Mouse (Mus musculus) heart, embryonic 12.5 days (tissue): ENCODE measurements around the gene Hyal3. TPM values are rescaled to one million over a fixed set of nuclear protein-coding genes. Genes with fewer than 3 reads are reported as not detected.

Experiments
- ATAC-seq: fragments of 200-750 bp; cut with Nextera tagmentation; 2 replicates; pipeline ENCODE4 v1.8.0; 2017; ENCODE audit warnings: moderate TSS enrichment, moderate library complexity; ENCODE audit not compliant: insufficient number of reproducible peaks, low FRiP score
- H3K27ac ChIP-seq: fragments of 300-500 bp; sonication (generic); 2 replicates; pipeline ENCODE4 v1.5.1; 2016; ENCODE audit warnings: mild to moderate bottlenecking, moderate library complexity; ENCODE audit not compliant: poor library complexity, severe bottlenecking
- H3K27me3 ChIP-seq: fragments of 300-500 bp; sonication (generic); replicated peaks from 2 replicates; pipeline ENCODE4 v1.6.1; 2016; ENCODE audit warnings: mild to moderate bottlenecking, moderate library complexity
- H3K36me3 ChIP-seq: fragments of 300-500 bp; sonication (generic); 2 replicates; pipeline ENCODE4 v1.6.1; 2016; ENCODE audit warnings: mild to moderate bottlenecking, moderate library complexity
- H3K4me1 ChIP-seq: fragments of 300-500 bp; sonication (generic); replicated peaks from 2 replicates; pipeline ENCODE4 v1.6.1; 2016; ENCODE audit warnings: mild to moderate bottlenecking
- H3K4me2 ChIP-seq: fragments of 300-500 bp; sonication (generic); 2 replicates; pipeline ENCODE4 v1.6.1; 2016; ENCODE audit warnings: mild to moderate bottlenecking, moderate library complexity
- H3K4me3 ChIP-seq: fragments of 300-500 bp; sonication (generic); 2 replicates; pipeline ENCODE4 v1.5.1; 2016; ENCODE audit warnings: mild to moderate bottlenecking
- H3K9ac ChIP-seq: fragments of 300-500 bp; sonication (generic); 2 replicates; pipeline ENCODE4 v1.6.1; 2016; ENCODE audit warnings: mild to moderate bottlenecking, moderate library complexity
- H3K9me3 ChIP-seq: fragments of 300-500 bp; sonication (generic); replicated peaks from 2 replicates; pipeline ENCODE4 v1.6.1; 2016; ENCODE audit warnings: mild to moderate bottlenecking, moderate library complexity
- WGBS: fragments of 180-500 bp; shearing (Covaris S2); methylation state at CpG from one replicate; pipeline ENCODE4 v1.1.7; 2016; 5-methylcytosine and 5-hydroxymethylcytosine counted together
- polyA plus RNA-seq: library from polyadenylated mRNA; unstranded; fragments of >200 nt; fragmentation: Nextera tagmentation; extraction: Ambion mirVana; gene quantifications from 2 replicates; pipeline ENCODE4 v1.2.1, GENCODE M21; 2016

Hyal3 gene
- polyA plus RNA-seq, 1 experiment from 2014 or later: 0.64 TPM

GRCm38 (mm10) chr9:107600745-107601144 lies 20.1 kb downstream of the Hyal3 start:
- H3K4me3 ChIP-seq: no peak overlapping the region
- peaks cover 47% of the 10 kb centered on the region for H3K4me1 ChIP-seq
- H3K36me3 ChIP-seq: 0 out of 2 replicates have a peak, but pooled peaks cover 3% of the 10 kb centered on the region
- no peak overlapping the region for H3K4me2 ChIP-seq
- H3K9ac ChIP-seq: no peak overlapping the region
- 78% methylated on average over 12 of the region's 12 CpGs for WGBS
- H3K27me3 ChIP-seq: peaks cover 45% of the 10 kb centered on the region
- H3K9me3 ChIP-seq: no peaks in the 10 kb centered on the region
- ATAC-seq: no peak
- H3K27ac ChIP-seq: no peak overlapping the region

GRCm38 (mm10) chr9:107601275-107601674 lies 20.7 kb downstream of the Hyal3 start:
- Histone ChIP-seq H3K4me1 (peaks cover 45% of the 10 kb centered on the region), H3K4me3 (no peak overlapping the region), H3K9me3 (no peaks in the 10 kb centered on the region), H3K9ac (no peak overlapping the region), H3K4me2 (no peak overlapping the region), H3K27ac (no peak overlapping the region), H3K36me3 (no peaks in the 10 kb centered on the region), H3K27me3 (peaks cover 45% of the 10 kb centered on the region)
- ATAC-seq: no peak
- 84% methylated on average over 11 of the region's 11 CpGs for WGBS

- 6% methylated on average over 10 of the region's 10 CpGs for WGBS
- Histone ChIP-seq H3K27ac (no peak overlapping the region), H3K4me3 (no peak overlapping the region), H3K27me3 (peaks cover 45% of the 10 kb centered on the region), H3K4me1 (peaks cover 46% of the 10 kb centered on the region), H3K4me2 (no peak overlapping the region), H3K9me3 (no peaks in the 10 kb centered on the region), H3K9ac (no peak overlapping the region), H3K36me3 (no peaks in the 10 kb centered on the region)
- peak; percentile 64; the same call in 1 of the 2 replicates for ATAC-seq
Observed at GRCm38 (mm10) chr9:107602068-107602648, 21.5 kb downstream of the Hyal3 start.

- Histone ChIP-seq H3K9ac (no peak overlapping the region; the same call in 1 of the 2 replicates), H3K27ac (no peak overlapping the region), H3K4me2 (no peak overlapping the region), H3K4me1 (peaks cover 49% of the 10 kb centered on the region), H3K4me3 (no peak overlapping the region), H3K27me3 (peaks cover 45% of the 10 kb centered on the region), H3K36me3 (no peaks in the 10 kb centered on the region), H3K9me3 (no peaks in the 10 kb centered on the region)
- no peak for ATAC-seq
- 73% methylated on average over 6 of the region's 6 CpGs for WGBS
Observed at GRCm38 (mm10) chr9:107603251-107603650, 22.6 kb downstream of the Hyal3 start.

- H3K4me3 ChIP-seq: no peak overlapping the region
- no peak overlapping the region for H3K9ac ChIP-seq
- ATAC-seq: no peak
- no peak overlapping the region; the same call in 1 of the 2 replicates for H3K27ac ChIP-seq
- H3K9me3 ChIP-seq: no peaks in the 10 kb centered on the region
- no peaks in the 10 kb centered on the region for H3K36me3 ChIP-seq
- peak overlapping the region; percentile 33 for H3K4me2 ChIP-seq
- H3K27me3 ChIP-seq: peaks cover 28% of the 10 kb centered on the region
- peaks cover 66% of the 10 kb centered on the region for H3K4me1 ChIP-seq
- WGBS: 36% methylated on average over 23 of the region's 23 CpGs
Observed at GRCm38 (mm10) chr9:107605041-107605661, 24.5 kb downstream of the Hyal3 start.

- Histone ChIP-seq H3K4me1 (peaks cover 77% of the 10 kb centered on the region), H3K9ac (peak overlapping the region; percentile 63), H3K36me3 (no peaks in the 10 kb centered on the region), H3K27ac (peak overlapping the region; percentile 22; the same call in 1 of the 2 replicates), H3K9me3 (no peaks in the 10 kb centered on the region), H3K4me2 (peak overlapping the region; percentile 62), H3K4me3 (peak overlapping the region; percentile 29), H3K27me3 (peaks cover 14% of the 10 kb centered on the region)
- 15% methylated on average over 9 of the region's 9 CpGs for WGBS
- no peak for ATAC-seq
Observed at GRCm38 (mm10) chr9:107606591-107606990, 26.0 kb downstream of the Hyal3 start.

- WGBS: 71% methylated on average over 2 of the region's 2 CpGs
- Histone ChIP-seq H3K27me3 (peaks cover 11% of the 10 kb centered on the region; the same call in 1 of the 2 replicates), H3K4me1 (peaks cover 82% of the 10 kb centered on the region)
Observed at GRCm38 (mm10) chr9:107607036-107607435, 26.4 kb downstream of the Hyal3 start.

GRCm38 (mm10) chr9:107607653-107608245 lies 27.1 kb downstream of the Hyal3 start:
- peaks cover 11% of the 10 kb centered on the region; the same call in 1 of the 2 replicates for H3K27me3 ChIP-seq
- no peaks in the 10 kb centered on the region for H3K9me3 ChIP-seq
- peak overlapping the region; percentile 49 for H3K27ac ChIP-seq
- H3K4me3 ChIP-seq: no peak overlapping the region
- H3K36me3 ChIP-seq: no peaks in the 10 kb centered on the region
- 32% methylated on average over 9 of the region's 9 CpGs for WGBS
- peak overlapping the region; percentile 63 for H3K9ac ChIP-seq
- peak overlapping the region; percentile 62 for H3K4me2 ChIP-seq
- peaks cover 82% of the 10 kb centered on the region for H3K4me1 ChIP-seq
- ATAC-seq: no peak

More at GRCm38 (mm10) chr9:107607036-107607435, 26.4 kb downstream of the Hyal3 start:
- Histone ChIP-seq H3K9ac (peak overlapping the region; percentile 63), H3K9me3 (no peaks in the 10 kb centered on the region), H3K36me3 (no peaks in the 10 kb centered on the region), H3K4me2 (peak overlapping the region; percentile 62), H3K27ac (peak overlapping the region; percentile 49; the same call in 1 of the 2 replicates), H3K4me3 (peak overlapping the region; percentile 29)
- no peak for ATAC-seq

- 43% methylated on average over 12 of the region's 12 CpGs for WGBS
- Histone ChIP-seq H3K9me3 (no peaks in the 10 kb centered on the region), H3K27me3 (peaks cover 10% of the 10 kb centered on the region; the same call in 1 of the 2 replicates), H3K4me2 (peak within 1 kb of the TSS; percentile 62), H3K9ac (peak within 1 kb of the TSS; percentile 63), H3K36me3 (peaks cover 3% of the 10 kb centered on the region), H3K27ac (peak within 1 kb of the TSS; percentile 49), H3K4me3 (no peak within 1 kb of the TSS), H3K4me1 (peaks cover 82% of the 10 kb centered on the region)
- no peak for ATAC-seq
Observed at GRCm38 (mm10) chr9:107608741-107609432, 28.3 kb downstream of the Hyal3 start, which contains the start of gene Sema3b. Sema3b (minus strand) TSS chr9:107609229.

- 70% methylated on average over 4 of the region's 4 CpGs for WGBS
- Histone ChIP-seq H3K27ac (peak overlapping the region; percentile 23; the same call in 1 of the 2 replicates), H3K4me3 (no peak overlapping the region), H3K4me1 (peaks cover 80% of the 10 kb centered on the region), H3K36me3 (peaks cover 9% of the 10 kb centered on the region), H3K4me2 (peak overlapping the region; percentile 62; the same call in 1 of the 2 replicates), H3K9ac (no peak overlapping the region), H3K9me3 (no peaks in the 10 kb centered on the region), H3K27me3 (0 out of 2 replicates have a peak, but pooled peaks cover 6% of the 10 kb centered on the region)
- ATAC-seq: no peak
Observed at GRCm38 (mm10) chr9:107609433-107609830, 28.8 kb downstream of the Hyal3 start.
